Mouse (Mus musculus) MEL (cell line): Measurements from ENCODE around the gene Nfix.

Experiments
- BHLHE40 ChIP-seq: IDR thresholded peaks from 2 replicates; pipeline ENCODE4 v1.6.1; 2012; ENCODE audit warnings: low read depth, mild to moderate bottlenecking, inconsistent platforms, low read length, improper control_type of control experiment, borderline replicate concordance
- CTCF ChIP-seq, 3 experiments: IDR thresholded peaks in 2 of 3; conservative IDR thresholded peaks in 1 of 3; 2 replicates each; pipeline ENCODE4 v1.5.1; 2011 to 2012; ENCODE audit warnings: low read length in 3 of 3, low read depth in 2 of 3, mild to moderate bottlenecking in 2 of 3, improper control_type of control experiment in 1 of 3, inconsistent platforms in 1 of 3, mixed read lengths in 1 of 3, moderate library complexity in 1 of 3; ENCODE audit not compliant: control insufficient read depth in 1 of 3, insufficient read depth in 1 of 3, poor library complexity in 1 of 3, severe bottlenecking in 1 of 3
- E2F4 ChIP-seq: IDR thresholded peaks from 2 replicates; pipeline ENCODE4 v1.6.1; 2011; ENCODE audit warnings: low read depth, low read length, improper control_type of control experiment, borderline replicate concordance
- GATA1 ChIP-seq: IDR thresholded peaks from 2 replicates; pipeline ENCODE4 v1.6.1; 2011; ENCODE audit warnings: low read depth, low read length, improper control_type of control experiment
- HCFC1 ChIP-seq: IDR thresholded peaks from 2 replicates; pipeline ENCODE4 v1.6.1; 2012; ENCODE audit warnings: low read depth, mild to moderate bottlenecking, inconsistent platforms, low read length, improper control_type of control experiment, moderate library complexity
- MAFK ChIP-seq: IDR thresholded peaks from 2 replicates; pipeline ENCODE4 v1.6.1; 2011; ENCODE audit warnings: low read depth, mild to moderate bottlenecking, low read length, improper control_type of control experiment, borderline replicate concordance
- MAZ ChIP-seq: IDR thresholded peaks from 2 replicates; pipeline ENCODE4 v1.6.1; 2012; ENCODE audit warnings: low read depth, mild to moderate bottlenecking, inconsistent platforms, low read length, improper control_type of control experiment
- POLR2A ChIP-seq, 2 experiments: IDR thresholded peaks; 2 replicates each; pipeline ENCODE4 v1.6.1; 2011 to 2012; ENCODE audit warnings: low read length in 2 of 2, mild to moderate bottlenecking in 2 of 2, control low read depth in 1 of 2, improper control_type of control experiment in 1 of 2, low read depth in 1 of 2, moderate library complexity in 1 of 2; ENCODE audit not compliant: control insufficient read depth in 1 of 2, insufficient read depth in 1 of 2, poor library complexity in 1 of 2
- POLR2AphosphoS2 ChIP-seq: IDR thresholded peaks from 2 replicates; pipeline ENCODE4 v1.6.1; 2011; ENCODE audit warnings: low read length, improper control_type of control experiment
- RCOR1 ChIP-seq: IDR thresholded peaks from 2 replicates; pipeline ENCODE4 v1.6.1; 2012; ENCODE audit warnings: low read depth, mild to moderate bottlenecking, inconsistent platforms, low read length, improper control_type of control experiment
- USF1 ChIP-seq: IDR thresholded peaks from 2 replicates; pipeline ENCODE4 v1.6.1; 2014; ENCODE audit warnings: low read depth, mild to moderate bottlenecking, inconsistent platforms, low read length, improper control_type of control experiment, moderate library complexity
- ZC3H11A ChIP-seq: IDR thresholded peaks from 2 replicates; pipeline ENCODE4 v1.6.1; 2012; ENCODE audit warnings: low read depth, mild to moderate bottlenecking, inconsistent platforms, low read length, improper control_type of control experiment

- no peak for TF ChIP-seq BHLHE40
- TF ChIP-seq USF1 = no peak
- TF ChIP-seq POLR2A (IDR thresholded peaks at IDR 0.05; ENCODE audit: control insufficient read depth in 1 of 2, insufficient read depth in 1 of 2, low read depth in 1 of 2, low read length in 2 of 2, poor library complexity in 1 of 2) = no peak
- no peak for TF ChIP-seq CTCF (IDR thresholded peaks at IDR 0.05 in 2 of 3, conservative IDR thresholded peaks at IDR 0.05 in 1 of 3; ENCODE audit: control insufficient read depth in 1 of 3, insufficient read depth in 1 of 3, low read depth in 2 of 3, low read length in 3 of 3, poor library complexity in 1 of 3, severe bottlenecking in 1 of 3)
- no peak for TF ChIP-seq POLR2AphosphoS2
- no peak for TF ChIP-seq GATA1
- no peak for TF ChIP-seq RCOR1
- no peak for TF ChIP-seq MAZ
- TF ChIP-seq E2F4 = no peak
- TF ChIP-seq HCFC1 = no peak
- no peak for TF ChIP-seq ZC3H11A
- no peak for TF ChIP-seq MAFK
Observed at GRCm38 (mm10) chr8:84792429-84792947, 7.7 kb downstream of the Nfix start.
